Mouse (Mus musculus): ENCODE data around the gene Slc25a23. TPM values are rescaled to one million over a fixed set of nuclear protein-coding genes. Genes with fewer than 3 reads are reported as not detected.
"Not testable (repeated sequence)": the region's sequence is repeated elsewhere in the genome, so short reads cannot be mapped to it uniquely, and the experiment has no call there.

The Slc25a23 gene
- polyA plus RNA-seq, 1 experiment from 2014 or later = 9.1 TPM

GRCm38 (mm10) chr17:57070272-57070671 lies 10.6 kb upstream of the Slc25a23 start:
- peaks cover 32% of the 10 kb centered on the region for H3K27me3 ChIP-seq
- WGBS = 11% methylated on average over 9 of the region's 9 CpGs

GRCm38 (mm10) chr17:57066908-57067307 lies 7.2 kb upstream of the Slc25a23 start:
- Histone ChIP-seq H3K9ac (no peak overlapping the region), H3K4me2 (no peak overlapping the region), H3K9me3 (no peaks in the 10 kb centered on the region), H3K4me1 (peaks cover 4% of the 10 kb centered on the region; the same call in 1 of the 2 replicates), H3K4me3 (no peak overlapping the region), H3K27ac (no peak overlapping the region), H3K27me3 (peaks cover 64% of the 10 kb centered on the region), H3K36me3 (no peaks in the 10 kb centered on the region)
- ATAC-seq (ENCODE audit: insufficient number of reproducible peaks, insufficient read depth, low FRiP score, low TSS enrichment, low read depth) = no peak
- WGBS = 66% methylated on average over 5 of the region's 5 CpGs

More at GRCm38 (mm10) chr17:57070272-57070671, 10.6 kb upstream of the Slc25a23 start:
- H3K36me3 ChIP-seq = no peaks in the 10 kb centered on the region
- H3K27ac ChIP-seq = no peak overlapping the region
- no peaks in the 10 kb centered on the region for H3K9me3 ChIP-seq
- H3K4me2 ChIP-seq = peak overlapping the region; percentile 14
- no peak for ATAC-seq (ENCODE audit: insufficient number of reproducible peaks, insufficient read depth, low FRiP score, low TSS enrichment, low read depth)
- H3K9ac ChIP-seq = no peak overlapping the region
- peak overlapping the region; percentile 9; the same call in 1 of the 2 replicates for H3K4me3 ChIP-seq
- H3K4me1 ChIP-seq = no peaks in the 10 kb centered on the region

GRCm38 (mm10) chr17:57063031-57063430 lies 3.4 kb upstream of the Slc25a23 start:
- H3K4me1 ChIP-seq = peaks cover 22% of the 10 kb centered on the region
- WGBS = 7% methylated on average over 8 of the region's 8 CpGs
- H3K27me3 ChIP-seq = peaks cover 65% of the 10 kb centered on the region
- 0 out of 2 replicates have a peak overlapping the region, but pooled peaks have one; percentile 38 for H3K4me3 ChIP-seq
- no peak overlapping the region for H3K27ac ChIP-seq
- H3K9me3 ChIP-seq = no peaks in the 10 kb centered on the region
- no peaks in the 10 kb centered on the region for H3K36me3 ChIP-seq
- no peak for ATAC-seq (ENCODE audit: insufficient number of reproducible peaks, insufficient read depth, low FRiP score, low TSS enrichment, low read depth)
- no peak overlapping the region for H3K9ac ChIP-seq
- peak overlapping the region; percentile 55; the same call in 1 of the 2 replicates for H3K4me2 ChIP-seq

- peak overlapping the region; percentile 38 for H3K4me3 ChIP-seq
- no peaks in the 10 kb centered on the region for H3K9me3 ChIP-seq
- no peak for ATAC-seq (ENCODE audit: insufficient number of reproducible peaks, insufficient read depth, low FRiP score, low TSS enrichment, low read depth)
- peaks cover 64% of the 10 kb centered on the region for H3K27me3 ChIP-seq
- WGBS = 1% methylated on average over 22 of the region's 22 CpGs
- peak overlapping the region; percentile 32; the same call in 1 of the 2 replicates for H3K9ac ChIP-seq
- peak overlapping the region; percentile 55 for H3K4me2 ChIP-seq
- no peak overlapping the region for H3K27ac ChIP-seq
- peaks cover 22% of the 10 kb centered on the region for H3K4me1 ChIP-seq
- H3K36me3 ChIP-seq = no peaks in the 10 kb centered on the region
Observed at GRCm38 (mm10) chr17:57062548-57062947, 2.9 kb upstream of the Slc25a23 start.

- Histone ChIP-seq H3K9me3 (no peaks in the 10 kb centered on the region), H3K4me1 (peaks cover 22% of the 10 kb centered on the region), H3K27me3 (peaks cover 59% of the 10 kb centered on the region), H3K4me3 (peak overlapping the region; percentile 38), H3K27ac (no peak overlapping the region), H3K4me2 (peak overlapping the region; percentile 55), H3K36me3 (no peaks in the 10 kb centered on the region), H3K9ac (peak overlapping the region; percentile 32; the same call in 1 of the 2 replicates)
- no peak for ATAC-seq (ENCODE audit: insufficient number of reproducible peaks, insufficient read depth, low FRiP score, low TSS enrichment, low read depth)
- 2% methylated on average over 39 of the region's 39 CpGs for WGBS
Observed at GRCm38 (mm10) chr17:57062011-57062521, 2.4 kb upstream of the Slc25a23 start.

- peaks cover 22% of the 10 kb centered on the region for H3K4me1 ChIP-seq
- no peak overlapping the region for H3K9ac ChIP-seq
- H3K36me3 ChIP-seq = peaks cover 4% of the 10 kb centered on the region; the same call in 1 of the 2 replicates
- peaks cover 51% of the 10 kb centered on the region for H3K27me3 ChIP-seq
- 41% methylated on average over 10 of the region's 10 CpGs for WGBS
- H3K4me3 ChIP-seq = peak overlapping the region; percentile 81; the same call in 1 of the 2 replicates
- H3K27ac ChIP-seq = no peak overlapping the region
- no peak for ATAC-seq (ENCODE audit: insufficient number of reproducible peaks, insufficient read depth, low FRiP score, low TSS enrichment, low read depth)
- no peaks in the 10 kb centered on the region for H3K9me3 ChIP-seq
- H3K4me2 ChIP-seq = peak overlapping the region; percentile 82
Observed at GRCm38 (mm10) chr17:57061069-57061468, 1.4 kb upstream of the Slc25a23 start.

- Histone ChIP-seq H3K4me2 (peak overlapping the region; percentile 82), H3K9ac (peak overlapping the region; percentile 75; the same call in 1 of the 2 replicates), H3K27ac (0 out of 2 replicates have a peak overlapping the region, but pooled peaks have one; percentile 28), H3K4me1 (peaks cover 22% of the 10 kb centered on the region), H3K27me3 (peaks cover 46% of the 10 kb centered on the region), H3K4me3 (peak overlapping the region; percentile 81), H3K9me3 (no peaks in the 10 kb centered on the region), H3K36me3 (peaks cover 8% of the 10 kb centered on the region; the same call in 1 of the 2 replicates)
- peak; percentile 80 for ATAC-seq (ENCODE audit: insufficient number of reproducible peaks, insufficient read depth, low FRiP score, low TSS enrichment, low read depth)
- under 1% methylated on average over 44 of the region's 44 CpGs for WGBS
Observed at GRCm38 (mm10) chr17:57060231-57060801, 653 bp upstream of the Slc25a23 start.

- Histone ChIP-seq H3K27ac (0 out of 2 replicates have a peak within 1 kb of the TSS, but pooled peaks have one; percentile 28), H3K9me3 (no peaks in the 10 kb centered on the region), H3K9ac (peak within 1 kb of the TSS; percentile 75), H3K27me3 (peaks cover 32% of the 10 kb centered on the region), H3K4me1 (peaks cover 22% of the 10 kb centered on the region), H3K36me3 (peaks cover 19% of the 10 kb centered on the region), H3K4me3 (peak within 1 kb of the TSS; percentile 81), H3K4me2 (peak within 1 kb of the TSS; percentile 82)
- 3% methylated on average over 15 of the region's 22 CpGs for WGBS
- no peak for ATAC-seq (ENCODE audit: insufficient number of reproducible peaks, insufficient read depth, low FRiP score, low TSS enrichment, low read depth)
Observed at GRCm38 (mm10) chr17:57058891-57059485, 675 bp downstream of the Slc25a23 start, which contains the start of gene Crb3. Gene Crb3, plus strand, starts transcription at chr17:57059105.

- H3K4me2 ChIP-seq = no peak overlapping the region
- H3K36me3 ChIP-seq = peaks cover 37% of the 10 kb centered on the region
- H3K27me3 ChIP-seq = peaks cover 7% of the 10 kb centered on the region
- no peak overlapping the region for H3K4me3 ChIP-seq
- H3K9me3 ChIP-seq = no peaks in the 10 kb centered on the region
- no peak overlapping the region for H3K27ac ChIP-seq
- H3K4me1 ChIP-seq = peaks cover 16% of the 10 kb centered on the region
- ATAC-seq (ENCODE audit: insufficient number of reproducible peaks, insufficient read depth, low FRiP score, low TSS enrichment, low read depth) = no peak
- no peak overlapping the region for H3K9ac ChIP-seq
- WGBS = 81% methylated on average over 3 of the region's 3 CpGs
Observed at GRCm38 (mm10) chr17:57056246-57056645, 3.4 kb downstream of the Slc25a23 start.

GRCm38 (mm10) chr17:57051679-57052078 lies 8.0 kb downstream of the Slc25a23 start:
- H3K4me2 ChIP-seq; H3K4me1 ChIP-seq; H3K9ac ChIP-seq; H3K27me3 ChIP-seq; H3K4me3 ChIP-seq; H3K9me3 ChIP-seq; H3K27ac ChIP-seq; ATAC-seq (ENCODE audit: insufficient number of reproducible peaks, insufficient read depth, low FRiP score, low TSS enrichment, low read depth): not testable (repeated sequence)
- peaks cover 40% of the 10 kb centered on the region for H3K36me3 ChIP-seq
- WGBS = 87% methylated on average over 4 of the region's 4 CpGs

- no peak for ATAC-seq (ENCODE audit: insufficient number of reproducible peaks, insufficient read depth, low FRiP score, low TSS enrichment, low read depth)
- no peak overlapping the region for H3K4me3 ChIP-seq
- no peak overlapping the region for H3K9ac ChIP-seq
- H3K27me3 ChIP-seq = no peaks in the 10 kb centered on the region
- H3K27ac ChIP-seq = no peak overlapping the region
- WGBS = 90% methylated on average over 3 of the region's 3 CpGs
- H3K9me3 ChIP-seq = no peaks in the 10 kb centered on the region
- H3K4me2 ChIP-seq = no peak overlapping the region
- peaks cover 31% of the 10 kb centered on the region for H3K36me3 ChIP-seq
- no peaks in the 10 kb centered on the region for H3K4me1 ChIP-seq
Observed at GRCm38 (mm10) chr17:57048816-57049215, 10.8 kb downstream of the Slc25a23 start.

Data from embryonic facial prominence, embryonic 13.5 days (tissue).